Mouse (Mus musculus) A20 (cell line): ENCODE data around the gene Hoxb5.

ENCODE experiments used
- DNase-seq: peaks from one replicate; pipeline ENCODE4 v3.0.0-alpha.2; 2011; ENCODE audit warnings: low read depth, low spot score

Hoxb5 gene

DNA sequence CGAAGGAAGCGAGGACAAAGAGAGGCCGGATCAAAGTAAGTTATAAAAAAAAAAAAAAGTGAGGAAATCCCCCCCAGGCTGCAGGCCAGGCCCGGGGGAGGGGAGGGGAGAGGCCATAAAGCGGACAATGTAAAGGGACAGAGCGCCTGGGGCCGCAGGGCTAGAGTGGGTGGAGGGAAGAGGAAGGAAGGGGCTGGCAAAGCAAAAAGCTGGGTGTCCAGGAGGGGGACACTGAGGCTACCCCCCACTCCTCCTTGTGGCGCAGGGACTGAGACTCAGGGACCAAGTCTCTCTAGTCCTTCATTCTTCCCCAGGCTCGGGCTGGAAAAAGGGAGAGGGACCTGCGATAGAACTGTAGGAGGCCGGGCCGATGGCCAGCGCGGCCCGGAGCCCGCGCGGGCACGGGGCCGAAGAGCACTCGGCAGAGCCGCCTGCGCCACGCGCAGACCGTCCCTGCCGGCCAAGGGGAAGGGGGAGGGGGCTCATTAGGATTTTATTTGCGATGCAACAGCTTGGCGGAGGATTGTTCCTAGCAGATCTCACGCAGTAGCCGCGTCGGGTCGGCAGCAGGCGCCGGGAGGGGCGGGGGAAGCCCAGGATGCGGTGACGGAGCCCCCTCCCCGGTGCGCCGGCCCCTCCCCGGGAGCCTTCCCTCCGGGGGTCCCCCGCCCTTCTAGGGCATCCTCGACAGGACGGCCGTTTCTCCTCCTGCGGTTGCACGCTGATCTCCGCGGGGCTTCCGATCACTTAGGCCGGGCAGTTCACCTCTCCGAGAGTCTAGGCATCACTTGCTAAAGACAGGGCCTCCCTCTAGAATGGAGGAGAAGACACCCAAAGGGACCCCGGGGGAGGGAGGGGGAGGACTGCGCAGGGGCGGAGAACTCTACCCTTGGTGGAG, 30.9 kb upstream of the Hoxb5 start:
- DNase-seq: no peak

- DNase-seq: no peak
Observed at GRCm38 (mm10) chr11:96274428-96274827, 28.7 kb upstream of the Hoxb5 start.

- no peak for DNase-seq
Observed at GRCm38 (mm10) chr11:96275896-96276295, 27.2 kb upstream of the Hoxb5 start.

GRCm38 (mm10) chr11:96277151-96278044, 25.7 kb upstream of the Hoxb5 start:
- DNase-seq: no peak

- no peak for DNase-seq
Observed at GRCm38 (mm10) chr11:96278324-96278723, 24.8 kb upstream of the Hoxb5 start.

GRCm38 (mm10) chr11:96278773-96279172, 24.4 kb upstream of the Hoxb5 start:
- DNase-seq: peak; percentile 88

DNA sequence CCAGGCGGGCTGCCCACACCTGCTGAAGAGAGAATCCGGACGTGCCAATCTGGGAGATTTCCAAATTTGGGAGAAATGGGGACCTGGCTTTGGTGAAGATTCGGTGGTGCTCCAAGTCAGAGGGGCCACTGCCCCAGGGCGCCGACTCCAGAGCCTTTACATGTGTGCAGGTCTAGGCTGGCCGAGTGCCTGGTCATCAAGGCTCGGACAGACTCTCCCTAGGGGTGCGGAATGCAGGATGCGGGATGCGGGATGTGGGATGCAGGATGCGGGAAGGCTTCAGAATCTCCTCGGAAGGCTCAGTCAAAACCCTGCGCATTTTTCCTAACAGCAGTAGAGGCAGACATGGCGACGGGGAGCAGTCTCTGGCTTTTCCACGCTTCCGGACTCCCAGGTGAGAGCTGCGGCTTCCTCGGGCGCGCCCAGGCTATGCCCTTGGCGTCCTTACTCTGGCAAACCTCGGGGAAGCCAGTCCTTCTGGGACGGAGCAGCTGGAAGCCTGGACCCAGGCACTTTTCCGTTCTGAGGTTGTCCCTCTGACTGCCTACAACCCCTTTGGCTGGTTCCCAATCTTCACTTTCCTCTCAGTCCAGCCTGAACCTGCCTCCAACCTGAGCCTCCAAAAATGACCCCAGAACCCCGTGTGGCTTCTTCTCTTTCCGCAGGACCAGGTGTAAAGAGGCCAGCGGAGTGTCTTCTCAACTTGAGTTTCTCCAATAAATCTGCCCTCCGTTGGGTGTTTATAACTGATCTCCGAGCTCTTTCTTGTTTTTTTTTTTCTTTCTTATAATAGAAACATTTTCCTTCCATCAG, 23.5 kb upstream of the Hoxb5 start:
- no peak for DNase-seq

DNA sequence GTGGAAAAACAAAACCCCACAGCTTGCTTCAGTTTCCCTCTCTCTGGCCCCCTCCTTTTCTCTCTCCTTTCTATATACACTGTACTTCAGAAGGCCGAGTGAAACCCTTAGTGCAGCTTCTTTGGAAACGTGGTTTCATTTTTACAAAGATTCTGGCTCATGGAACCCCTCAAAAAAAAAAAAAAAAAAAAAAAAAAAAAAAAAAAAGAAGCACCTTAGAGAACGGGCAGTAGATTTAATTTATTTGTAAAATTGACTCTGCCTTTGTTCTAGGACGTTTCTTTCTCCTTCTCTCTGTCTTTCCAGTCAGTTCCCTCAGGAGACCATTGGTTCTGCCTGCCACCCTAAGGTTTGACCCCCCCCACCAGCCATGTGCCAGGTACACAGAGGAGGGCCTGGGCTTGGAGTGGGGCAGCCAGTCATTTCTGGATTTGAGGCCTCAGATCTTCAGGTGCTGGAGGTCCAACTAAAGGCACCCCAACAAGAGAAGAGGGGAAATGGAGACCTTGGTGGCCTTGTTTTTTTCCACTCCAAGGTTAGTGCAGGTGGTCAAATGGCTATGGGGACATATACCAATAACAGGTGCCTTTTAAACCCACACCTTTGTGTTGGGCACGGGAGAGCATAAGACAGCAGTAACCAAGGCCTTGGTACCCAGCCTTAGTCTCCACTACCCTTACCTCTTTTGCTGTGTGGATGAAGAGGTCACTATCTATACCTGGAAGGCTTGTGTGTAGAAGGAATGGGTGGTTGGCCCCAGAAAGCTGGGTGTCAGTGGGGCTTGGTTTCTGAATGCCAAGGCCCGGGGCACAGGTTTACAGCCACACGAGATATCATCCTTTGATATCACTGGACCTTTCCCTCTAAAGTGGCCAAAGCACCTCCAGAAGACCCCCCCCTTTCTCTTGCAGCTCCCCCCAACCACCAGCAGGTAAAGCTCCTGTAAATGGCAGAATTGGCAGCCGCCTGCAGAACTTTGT, 22.4 kb upstream of the Hoxb5 start:
- DNase-seq: no peak

GRCm38 (mm10) chr11:96281396-96281795, 21.7 kb upstream of the Hoxb5 start:
- no peak for DNase-seq

DNA sequence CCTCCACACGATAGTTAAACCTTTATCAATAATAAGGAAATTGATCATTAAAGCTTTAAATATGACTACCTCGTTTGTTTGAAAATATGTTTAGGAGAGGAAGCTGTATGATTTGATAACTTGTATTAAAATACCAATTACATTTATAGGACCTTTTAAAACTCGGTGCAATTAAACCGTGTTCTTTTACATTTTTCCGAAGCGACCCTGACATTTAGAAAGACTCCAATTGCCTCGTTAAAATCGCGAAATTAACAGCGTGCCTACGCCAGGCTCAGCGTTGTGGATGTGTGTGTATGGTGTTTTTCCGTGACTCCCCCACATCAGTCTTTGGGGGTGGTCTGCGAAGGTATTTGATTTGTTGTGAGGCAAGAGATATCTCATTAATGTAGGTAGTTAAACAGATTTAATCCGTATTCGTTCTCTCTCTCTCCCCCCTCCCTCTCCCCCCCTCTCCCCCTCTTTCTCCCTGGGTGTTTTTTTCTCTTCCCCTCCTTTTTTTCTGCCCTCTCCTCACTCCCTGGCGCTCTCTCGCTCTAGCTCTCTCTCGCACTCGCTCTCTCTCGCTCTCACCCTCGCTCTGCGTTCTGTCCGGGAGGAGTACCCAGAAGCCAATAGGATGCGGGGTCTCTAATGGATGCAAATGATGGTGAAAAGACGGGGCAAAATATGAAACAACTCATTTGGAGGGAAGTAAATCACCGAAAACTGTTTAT, 21.1 kb upstream of the Hoxb5 start, which contains the start of gene Hoxb8:
Gene Hoxb8 (plus strand): TSS at position 51 of the 716 bp plus-strand sequence.
- DNase-seq: no peak

DNA sequence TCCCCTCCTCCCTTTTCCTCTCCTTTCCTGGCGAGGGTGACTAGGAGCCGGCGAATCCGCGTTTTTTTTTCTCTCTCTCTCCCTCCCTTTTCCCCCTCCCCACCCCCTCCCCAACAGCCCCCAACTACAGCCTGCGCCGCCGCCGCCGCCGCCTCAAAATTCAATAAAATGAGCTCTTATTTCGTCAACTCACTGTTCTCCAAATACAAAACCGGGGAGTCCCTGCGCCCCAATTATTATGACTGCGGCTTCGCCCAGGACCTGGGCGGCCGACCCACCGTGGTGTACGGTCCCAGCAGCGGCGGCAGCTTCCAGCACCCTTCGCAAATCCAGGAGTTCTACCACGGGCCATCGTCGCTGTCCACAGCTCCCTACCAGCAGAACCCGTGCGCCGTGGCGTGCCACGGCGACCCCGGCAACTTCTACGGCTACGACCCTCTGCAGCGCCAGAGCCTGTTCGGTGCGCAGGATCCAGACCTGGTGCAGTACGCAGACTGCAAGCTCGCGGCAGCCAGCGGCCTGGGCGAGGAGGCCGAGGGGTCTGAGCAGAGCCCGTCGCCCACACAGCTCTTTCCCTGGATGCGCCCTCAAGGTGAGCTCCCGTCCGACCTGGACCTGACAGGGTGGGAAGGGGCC, 20.2 kb upstream of the Hoxb5 start:
- DNase-seq: no peak

- DNase-seq: peak; percentile 78
Observed at GRCm38 (mm10) chr11:96284041-96284749, 18.9 kb upstream of the Hoxb5 start.

DNA sequence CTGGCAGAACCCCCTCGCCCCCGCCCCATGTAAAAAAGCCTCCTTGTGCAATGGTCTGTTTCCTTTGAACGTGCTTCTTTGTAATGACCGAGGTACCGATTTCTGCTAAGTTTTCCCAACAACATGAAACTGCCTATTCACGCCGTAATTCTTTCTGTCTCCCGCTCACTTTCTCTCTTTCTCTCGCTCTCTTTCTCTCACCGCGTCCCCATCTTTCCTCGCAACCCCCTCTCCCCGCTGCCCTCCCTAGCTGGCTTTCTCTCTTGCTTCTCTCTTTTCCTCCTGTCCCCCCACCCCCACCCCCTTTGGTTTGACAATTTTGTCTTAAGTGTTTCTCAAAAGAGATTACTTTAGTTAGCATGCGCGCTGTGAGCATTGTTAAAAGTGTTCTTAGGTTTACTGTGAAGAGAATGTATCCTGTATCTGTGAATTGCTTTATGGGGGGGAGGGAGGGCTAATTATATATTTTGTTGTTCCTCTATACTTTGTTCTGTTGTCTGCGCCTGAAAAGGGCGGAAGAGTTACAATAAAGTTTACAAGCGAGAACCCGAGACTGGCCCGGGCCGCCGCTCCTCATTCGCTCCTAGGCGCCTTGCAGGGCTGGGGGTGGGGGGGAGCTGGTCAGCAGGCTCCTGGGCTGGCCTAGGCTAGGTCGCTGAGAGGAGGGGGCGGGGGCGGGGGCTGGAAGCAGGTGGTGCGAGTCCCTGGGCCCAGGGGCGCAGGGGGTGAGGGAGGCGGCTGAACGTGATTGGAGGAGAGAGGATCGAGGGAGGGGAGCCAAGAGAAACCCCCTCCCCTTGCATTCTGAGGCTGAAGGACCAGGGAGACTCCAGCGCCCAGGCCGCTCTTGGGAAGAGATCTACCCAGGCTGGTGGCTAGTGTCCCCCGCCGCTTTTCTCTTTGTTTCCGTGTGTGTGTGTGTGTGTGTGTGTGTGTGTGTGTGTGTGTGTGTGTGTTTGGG, 18.1 kb upstream of the Hoxb5 start:
- DNase-seq: peak; percentile 76

DNA sequence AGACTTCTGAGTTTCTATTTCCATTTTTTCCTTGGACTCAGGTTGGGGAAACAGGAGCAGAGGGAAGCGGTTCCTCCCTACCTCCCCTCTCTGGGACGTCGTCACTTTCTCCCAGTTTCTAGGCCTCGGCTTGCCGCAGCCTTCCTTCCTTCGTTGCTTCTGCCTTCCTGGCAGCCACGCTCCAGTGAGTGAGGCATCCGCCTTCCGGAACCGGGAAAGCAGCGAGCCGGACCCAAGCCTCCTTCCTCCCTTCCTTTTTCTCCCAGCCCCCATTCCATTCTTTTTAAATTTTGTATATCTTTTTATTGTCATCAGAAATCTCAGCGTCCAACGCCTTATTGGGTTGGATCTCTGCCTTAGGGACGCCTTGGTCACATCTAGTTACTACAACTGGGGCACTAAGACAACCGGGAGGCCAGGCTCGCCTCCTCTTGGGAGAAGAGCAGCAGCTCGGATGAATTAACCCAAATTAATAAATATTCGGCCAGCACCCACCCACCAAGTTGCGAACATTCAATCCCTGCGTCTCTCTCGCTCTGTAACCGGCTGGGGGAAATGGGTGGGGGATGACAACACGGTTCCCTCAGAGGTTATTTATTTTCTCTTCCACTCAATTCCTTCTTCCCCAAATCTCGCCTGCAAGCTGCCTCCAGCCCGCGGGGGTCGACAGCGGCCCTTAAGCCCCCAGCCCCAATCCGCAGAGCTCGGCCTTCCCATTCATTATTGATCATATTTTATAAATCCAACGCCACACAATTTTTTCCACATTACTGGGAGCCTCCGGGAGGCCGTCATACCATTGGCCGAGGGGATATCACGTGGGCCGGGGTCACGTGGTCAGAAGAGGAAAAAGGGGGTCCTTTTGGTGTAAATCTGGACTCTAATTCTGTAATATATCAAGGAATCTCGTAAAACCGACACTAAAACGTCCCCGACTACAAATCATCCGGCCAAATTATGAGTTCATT, 17.1 kb upstream of the Hoxb5 start, which contains the start of gene Hoxb7:
Gene Hoxb7 (plus strand): TSS at position 853 of the 968 bp plus-strand sequence.
- DNase-seq: peak; percentile 26

GRCm38 (mm10) chr11:96286739-96287385, 16.3 kb upstream of the Hoxb5 start:
- DNase-seq: no peak

- no peak for DNase-seq
Observed at GRCm38 (mm10) chr11:96287411-96287810, 15.7 kb upstream of the Hoxb5 start.
